Mouse (Mus musculus) mesoderm, embryonic 11.5 days (tissue): ENCODE results near the gene Hoxb3.

Experiments
- DNase-seq: peaks from one replicate; pipeline ENCODE4 v3.0.0-alpha.2; 2012; ENCODE audit warnings: low read depth, low spot score

Hoxb3 gene

GRCm38 (mm10) chr11:96288455-96289221 is 34.5 kb upstream of the Hoxb3 start:
- no peak for DNase-seq

GRCm38 (mm10) chr11:96289293-96289692 is 33.8 kb upstream of the Hoxb3 start:
- DNase-seq, result no peak

- DNase-seq, result no peak
Observed at GRCm38 (mm10) chr11:96289837-96290236, 33.3 kb upstream of the Hoxb3 start.

GRCm38 (mm10) chr11:96290705-96291355 is 32.3 kb upstream of the Hoxb3 start:
- DNase-seq, result no peak

- DNase-seq, result peak; percentile 86
Observed at GRCm38 (mm10) chr11:96291681-96292564, 31.2 kb upstream of the Hoxb3 start, which contains the start of gene Hoxb6. Gene Hoxb6, plus strand, starts transcription at chr11:96292476.

GRCm38 (mm10) chr11:96292565-96293301 is 30.4 kb upstream of the Hoxb3 start:
- DNase-seq, result no peak

- no peak for DNase-seq
Observed at GRCm38 (mm10) chr11:96293302-96293921, 29.7 kb upstream of the Hoxb3 start.

- peak; percentile 95 for DNase-seq
Observed at GRCm38 (mm10) chr11:96294245-96295091, 28.7 kb upstream of the Hoxb3 start.

GRCm38 (mm10) chr11:96295092-96295835 is 27.9 kb upstream of the Hoxb3 start:
- DNase-seq, result no peak

- no peak for DNase-seq
Observed at GRCm38 (mm10) chr11:96296997-96297396, 26.1 kb upstream of the Hoxb3 start.

GRCm38 (mm10) chr11:96297428-96297827 is 25.7 kb upstream of the Hoxb3 start:
- DNase-seq, result no peak

- DNase-seq, result no peak
Observed at GRCm38 (mm10) chr11:96297968-96298635, 25.0 kb upstream of the Hoxb3 start.

GRCm38 (mm10) chr11:96298895-96299667 is 24.0 kb upstream of the Hoxb3 start:
- DNase-seq, result peak; percentile 77

- no peak for DNase-seq
Observed at GRCm38 (mm10) chr11:96299781-96300180, 23.3 kb upstream of the Hoxb3 start.

GRCm38 (mm10) chr11:96300354-96301063 is 22.6 kb upstream of the Hoxb3 start:
- no peak for DNase-seq

- DNase-seq, result no peak
Observed at GRCm38 (mm10) chr11:96301064-96301431, 22.1 kb upstream of the Hoxb3 start.

- no peak for DNase-seq
Observed at GRCm38 (mm10) chr11:96301837-96302236, 21.3 kb upstream of the Hoxb3 start.
